Mouse (Mus musculus) olfactory bulb, adult 2 months (tissue): ENCODE data around the gene Upk3b.

ENCODE experiments used
- CTCF ChIP-seq: fragments of 200-500 bp; IDR thresholded peaks from 2 replicates; pipeline ENCODE4 v1.5.1; 2012; ENCODE audit warnings: low read depth, mild to moderate bottlenecking, low read length, moderate library complexity; ENCODE audit not compliant: insufficient read depth
- POLR2A ChIP-seq: fragments of 200-500 bp; IDR thresholded peaks from 2 replicates; pipeline ENCODE4 v1.6.1; 2012; ENCODE audit warnings: mild to moderate bottlenecking, low read depth, low read length, moderate library complexity; ENCODE audit not compliant: insufficient read depth

DNA sequence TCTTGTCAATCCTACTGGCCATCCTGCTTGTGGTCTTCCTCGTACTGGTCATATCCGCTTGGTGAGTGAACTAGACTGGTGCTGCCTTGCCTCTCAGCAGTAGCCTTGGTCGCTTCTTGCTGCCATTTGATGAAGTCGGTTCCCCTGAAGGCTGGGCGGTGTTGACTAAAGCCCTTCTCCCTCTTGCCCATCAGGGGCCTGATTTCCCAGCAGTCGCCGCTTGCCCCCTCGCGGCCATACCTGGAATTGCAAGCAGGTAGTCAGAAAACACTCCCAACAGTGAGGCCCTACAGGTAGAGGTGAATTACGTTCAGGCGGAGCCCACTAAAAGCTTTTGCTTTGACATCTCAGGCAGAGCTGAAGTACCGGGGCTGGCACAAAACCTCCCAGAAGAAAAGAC is 23.3 kb downstream of the Upk3b start:
- TF ChIP-seq CTCF (peak; percentile 87), POLR2A (no peak)
